Mouse (Mus musculus): ENCODE measurements at regions not wholly inside any gene's neighbourhood (a gene's known extent, or its start where the extent isn't known, plus 50 kb on each side); places are given as distances from the start of the nearest gene placed in this dataset.
A peak's percentile ranks its signal among the peaks of the same experiment; 100 is the strongest.

- Histone ChIP-seq H3K4me1 (ENCODE audit: control insufficient read depth, insufficient read depth, low read length) (peaks cover 4% of the 10 kb centered on the region; the same call in 1 of the 2 replicates), H3K36me3 (ENCODE audit: control insufficient read depth, insufficient read depth, low read length) (no peaks in the 10 kb centered on the region), H3K27ac (ENCODE audit: low read length) (no peak overlapping the region), H3K9ac (ENCODE audit: low read depth, low read length) (no peak overlapping the region), H3K4me3 (ENCODE audit: low read length) (no peak overlapping the region), H3K4me2 (ENCODE audit: low read depth, low read length) (peak overlapping the region; percentile 54; the same call in 1 of the 2 replicates), H3K27me3 (replicated peaks; ENCODE audit: control insufficient read depth, insufficient read depth, low read length) (peaks cover 3% of the 10 kb centered on the region; the same call in 1 of the 2 replicates), H3K9me3 (ENCODE audit: control insufficient read depth, low read length) (no peaks in the 10 kb centered on the region)
- ATAC-seq: no peak
- WGBS: 57% methylated on average over 9 of the region's 9 CpGs
Measured at GRCm38 (mm10) chr13:59972093-59972427, 149.1 kb upstream of the Tut7 start.

GRCm38 (mm10) chr13:59971231-59972092 is 148.5 kb upstream of the Tut7 start:
- no peaks in the 10 kb centered on the region for H3K9me3 ChIP-seq (ENCODE audit: control insufficient read depth, low read length)
- H3K27ac ChIP-seq (ENCODE audit: low read length): no peak overlapping the region
- peak overlapping the region; percentile 54 for H3K4me2 ChIP-seq (ENCODE audit: low read depth, low read length)
- H3K36me3 ChIP-seq (ENCODE audit: control insufficient read depth, insufficient read depth, low read length): no peaks in the 10 kb centered on the region
- H3K4me3 ChIP-seq (ENCODE audit: low read length): peak overlapping the region; percentile 24
- peaks cover 3% of the 10 kb centered on the region; the same call in 1 of the 2 replicates for H3K27me3 ChIP-seq (replicated peaks; ENCODE audit: control insufficient read depth, insufficient read depth, low read length)
- no peak overlapping the region for H3K9ac ChIP-seq (ENCODE audit: low read depth, low read length)
- WGBS: 13% methylated on average over 25 of the region's 25 CpGs
- ATAC-seq: no peak
- peaks cover 4% of the 10 kb centered on the region; the same call in 1 of the 2 replicates for H3K4me1 ChIP-seq (ENCODE audit: control insufficient read depth, insufficient read depth, low read length)

GRCm38 (mm10) chr13:59970430-59970829 is 147.5 kb upstream of the Tut7 start:
- 64% methylated on average over 6 of the region's 6 CpGs for WGBS
- H3K4me2 ChIP-seq (ENCODE audit: low read depth, low read length): no peak overlapping the region
- H3K27me3 ChIP-seq (replicated peaks; ENCODE audit: control insufficient read depth, insufficient read depth, low read length): peaks cover 3% of the 10 kb centered on the region; the same call in 1 of the 2 replicates
- H3K36me3 ChIP-seq (ENCODE audit: control insufficient read depth, insufficient read depth, low read length): no peaks in the 10 kb centered on the region
- no peak overlapping the region for H3K27ac ChIP-seq (ENCODE audit: low read length)
- no peak for ATAC-seq
- H3K9ac ChIP-seq (ENCODE audit: low read depth, low read length): no peak overlapping the region
- H3K4me3 ChIP-seq (ENCODE audit: low read length): no peak overlapping the region
- H3K4me1 ChIP-seq (ENCODE audit: control insufficient read depth, insufficient read depth, low read length): peaks cover 4% of the 10 kb centered on the region; the same call in 1 of the 2 replicates
- no peaks in the 10 kb centered on the region for H3K9me3 ChIP-seq (ENCODE audit: control insufficient read depth, low read length)

- ATAC-seq: no peak
- H3K27me3 ChIP-seq (replicated peaks; ENCODE audit: control insufficient read depth, insufficient read depth, low read length): peaks cover 3% of the 10 kb centered on the region; the same call in 1 of the 2 replicates
- no peaks in the 10 kb centered on the region for H3K9me3 ChIP-seq (ENCODE audit: control insufficient read depth, low read length)
- H3K27ac ChIP-seq (ENCODE audit: low read length): no peak overlapping the region
- peaks cover 4% of the 10 kb centered on the region; the same call in 1 of the 2 replicates for H3K4me1 ChIP-seq (ENCODE audit: control insufficient read depth, insufficient read depth, low read length)
- H3K4me2 ChIP-seq (ENCODE audit: low read depth, low read length): no peak overlapping the region
- H3K9ac ChIP-seq (ENCODE audit: low read depth, low read length): no peak overlapping the region
- H3K36me3 ChIP-seq (ENCODE audit: control insufficient read depth, insufficient read depth, low read length): no peaks in the 10 kb centered on the region
- H3K4me3 ChIP-seq (ENCODE audit: low read length): no peak overlapping the region
- 78% methylated on average over 3 of the region's 3 CpGs for WGBS
Measured at GRCm38 (mm10) chr13:59969484-59969883, 146.5 kb upstream of the Tut7 start.

- ATAC-seq: no peak
Measured at GRCm38 (mm10) chr13:59968584-59969240, 145.8 kb upstream of the Tut7 start.

GRCm38 (mm10) chr13:59966535-59967255 is 143.7 kb upstream of the Tut7 start:
- WGBS: 36% methylated on average over 17 of the region's 17 CpGs
- H3K4me2 ChIP-seq (ENCODE audit: low read depth, low read length): no peak overlapping the region

More at GRCm38 (mm10) chr13:59968584-59969240, 145.8 kb upstream of the Tut7 start:
- Histone ChIP-seq H3K9ac (ENCODE audit: low read depth, low read length) (no peak overlapping the region), H3K4me1 (ENCODE audit: control insufficient read depth, insufficient read depth, low read length) (peaks cover 4% of the 10 kb centered on the region; the same call in 1 of the 2 replicates), H3K27me3 (replicated peaks; ENCODE audit: control insufficient read depth, insufficient read depth, low read length) (peaks cover 3% of the 10 kb centered on the region; the same call in 1 of the 2 replicates), H3K27ac (ENCODE audit: low read length) (no peak overlapping the region), H3K4me3 (ENCODE audit: low read length) (no peak overlapping the region), H3K36me3 (ENCODE audit: control insufficient read depth, insufficient read depth, low read length) (no peaks in the 10 kb centered on the region), H3K9me3 (ENCODE audit: control insufficient read depth, low read length) (no peaks in the 10 kb centered on the region), H3K4me2 (ENCODE audit: low read depth, low read length) (no peak overlapping the region)
- 84% methylated on average over 19 of the region's 19 CpGs for WGBS

GRCm38 (mm10) chr13:59964981-59965380 is 142.0 kb upstream of the Tut7 start:
- H3K27me3 ChIP-seq (replicated peaks; ENCODE audit: control insufficient read depth, insufficient read depth, low read length): no peaks in the 10 kb centered on the region
- H3K4me2 ChIP-seq (ENCODE audit: low read depth, low read length): no peak overlapping the region
- no peak overlapping the region for H3K4me3 ChIP-seq (ENCODE audit: low read length)
- H3K9ac ChIP-seq (ENCODE audit: low read depth, low read length): no peak overlapping the region
- no peaks in the 10 kb centered on the region for H3K36me3 ChIP-seq (ENCODE audit: control insufficient read depth, insufficient read depth, low read length)
- 88% methylated on average over 2 of the region's 2 CpGs for WGBS
- H3K27ac ChIP-seq (ENCODE audit: low read length): no peak overlapping the region
- no peaks in the 10 kb centered on the region for H3K9me3 ChIP-seq (ENCODE audit: control insufficient read depth, low read length)
- ATAC-seq: no peak
- H3K4me1 ChIP-seq (ENCODE audit: control insufficient read depth, insufficient read depth, low read length): no peaks in the 10 kb centered on the region

More at GRCm38 (mm10) chr13:59966535-59967255, 143.7 kb upstream of the Tut7 start:
- no peak overlapping the region for H3K27ac ChIP-seq (ENCODE audit: low read length)
- no peaks in the 10 kb centered on the region for H3K27me3 ChIP-seq (replicated peaks; ENCODE audit: control insufficient read depth, insufficient read depth, low read length)
- H3K9me3 ChIP-seq (ENCODE audit: control insufficient read depth, low read length): no peaks in the 10 kb centered on the region
- H3K4me3 ChIP-seq (ENCODE audit: low read length): no peak overlapping the region
- no peak overlapping the region for H3K9ac ChIP-seq (ENCODE audit: low read depth, low read length)
- peak; percentile 56; the same call in 1 of the 2 replicates for ATAC-seq
- H3K4me1 ChIP-seq (ENCODE audit: control insufficient read depth, insufficient read depth, low read length): peaks cover 4% of the 10 kb centered on the region; the same call in 1 of the 2 replicates
- no peaks in the 10 kb centered on the region for H3K36me3 ChIP-seq (ENCODE audit: control insufficient read depth, insufficient read depth, low read length)

- no peak for ATAC-seq
Measured at GRCm38 (mm10) chr13:59962676-59963664, 140.0 kb upstream of the Tut7 start.

More at GRCm38 (mm10) chr13:59962676-59963664, 140.0 kb upstream of the Tut7 start:
- Histone ChIP-seq H3K4me2 (ENCODE audit: low read depth, low read length) (no peak overlapping the region), H3K4me3 (ENCODE audit: low read length) (no peak overlapping the region), H3K27me3 (replicated peaks; ENCODE audit: control insufficient read depth, insufficient read depth, low read length) (no peaks in the 10 kb centered on the region), H3K9me3 (ENCODE audit: control insufficient read depth, low read length) (no peaks in the 10 kb centered on the region), H3K9ac (ENCODE audit: low read depth, low read length) (no peak overlapping the region), H3K36me3 (ENCODE audit: control insufficient read depth, insufficient read depth, low read length) (no peaks in the 10 kb centered on the region), H3K27ac (ENCODE audit: low read length) (0 out of 2 replicates have a peak overlapping the region, but pooled peaks have one; percentile 28), H3K4me1 (ENCODE audit: control insufficient read depth, insufficient read depth, low read length) (no peaks in the 10 kb centered on the region)
- 63% methylated on average over 21 of the region's 21 CpGs for WGBS
